Mouse (Mus musculus) forebrain, embryonic 16.5 days (tissue): Measurements from ENCODE around the gene Tenm3. TPM values are rescaled to one million over a fixed set of nuclear protein-coding genes. Genes with fewer than 3 reads are reported as not detected.

Experiments used
- ATAC-seq: fragments of 200-750 bp; cut with Nextera tagmentation; 2 replicates; pipeline ENCODE4 v1.8.0; 2017; ENCODE audit warnings: mild to moderate bottlenecking, moderate library complexity
- H3K27ac ChIP-seq: fragments of 300-500 bp; sonication (generic); 2 replicates; pipeline ENCODE4 v1.5.1; 2014; ENCODE audit warnings: low read length, control low read depth
- H3K27me3 ChIP-seq: fragments of 300-500 bp; sonication (generic); replicated peaks from 2 replicates; pipeline ENCODE4 v1.6.1; 2014; ENCODE audit warnings: low read length; ENCODE audit not compliant: control insufficient read depth, insufficient read depth
- H3K36me3 ChIP-seq: fragments of 300-500 bp; sonication (generic); 2 replicates; pipeline ENCODE4 v1.6.1; 2014; ENCODE audit not compliant: control insufficient read depth, insufficient read depth
- H3K4me1 ChIP-seq: fragments of 300-500 bp; sonication (generic); replicated peaks from 2 replicates; pipeline ENCODE4 v1.6.1; 2014; ENCODE audit warnings: low read length; ENCODE audit not compliant: control insufficient read depth, insufficient read depth
- H3K4me2 ChIP-seq: fragments of 300-500 bp; sonication (generic); 2 replicates; pipeline ENCODE4 v1.6.1; 2014; ENCODE audit warnings: mild to moderate bottlenecking, low read length, control low read depth
- H3K4me3 ChIP-seq: fragments of 300-500 bp; sonication (generic); replicated peaks from 2 replicates; pipeline ENCODE4 v1.5.1; 2014; ENCODE audit warnings: mild to moderate bottlenecking, low read length, control low read depth
- H3K9ac ChIP-seq: fragments of 300-500 bp; sonication (generic); replicated peaks from 2 replicates; pipeline ENCODE4 v1.6.1; 2014; ENCODE audit warnings: low read depth, low read length, control low read depth
- H3K9me3 ChIP-seq: fragments of 300-500 bp; sonication (generic); 2 replicates; pipeline ENCODE4 v1.6.1; 2016; ENCODE audit warnings: low read length; ENCODE audit not compliant: control insufficient read depth
- WGBS: fragments of 180-500 bp; shearing (Covaris S2); extraction: QIAGEN DNeasy Blood & Tissue Kit; methylation state at CpG from one replicate; pipeline ENCODE4 v1.1.7; 2014; 5-methylcytosine and 5-hydroxymethylcytosine counted together
- polyA plus RNA-seq: library from polyadenylated mRNA; unstranded; fragments of >200 nt; fragmentation: Nextera tagmentation; extraction: Ambion mirVana; gene quantifications from 2 replicates; pipeline ENCODE4 v1.2.1, GENCODE M21; 2015

Gene Tenm3
- polyA plus RNA-seq, 1 experiment from 2014 or later = 24.8 TPM

DNA sequence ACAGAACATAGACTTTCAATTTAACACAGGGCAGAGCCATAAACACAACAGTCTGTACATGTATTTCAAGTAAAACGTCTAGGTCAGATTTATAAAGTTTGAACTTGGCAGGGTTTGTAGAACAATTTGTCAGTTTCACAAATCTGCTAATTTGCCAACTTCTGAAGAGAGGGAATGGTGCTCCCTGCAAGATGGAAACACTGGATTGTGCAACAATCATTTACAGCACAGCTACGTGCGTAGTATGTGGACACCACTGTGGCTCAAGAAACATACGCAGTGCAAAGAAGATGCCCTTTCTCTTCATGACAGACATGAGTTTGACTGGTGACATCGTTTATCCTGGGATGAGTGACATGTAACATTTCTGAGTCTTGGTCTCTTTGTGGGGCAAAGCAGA, 24.4 kb downstream of the Tenm3 start:
- Histone ChIP-seq H3K4me1 (peaks cover 5% of the 10 kb centered on the region; the same call in 1 of the 2 replicates), H3K27me3 (no peaks in the 10 kb centered on the region), H3K27ac (no peak overlapping the region), H3K36me3 (no peaks in the 10 kb centered on the region), H3K9me3 (no peaks in the 10 kb centered on the region), H3K4me3 (no peak overlapping the region), H3K9ac (no peak overlapping the region), H3K4me2 (no peak overlapping the region)
- 66% methylated on average over 5 of the region's 5 CpGs for WGBS
- no peak for ATAC-seq

DNA sequence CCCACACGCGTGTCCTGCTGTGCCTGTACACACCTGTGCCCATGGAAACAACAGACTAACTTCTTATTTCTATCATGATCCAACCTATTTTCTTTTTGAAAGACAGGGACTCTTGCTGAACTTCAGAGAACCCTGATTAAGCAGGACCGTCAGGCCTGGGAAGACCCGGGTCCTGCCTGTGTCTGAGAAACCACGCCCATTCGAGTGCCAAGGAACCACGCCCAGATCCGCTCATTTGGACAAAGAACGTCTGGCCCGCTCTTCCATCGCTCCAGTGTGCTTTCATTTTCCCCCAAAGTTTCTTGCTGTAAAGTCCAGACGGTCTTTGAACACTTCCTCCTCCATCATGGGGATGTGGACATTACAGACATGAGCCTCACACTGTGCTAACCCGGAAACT, 26.8 kb downstream of the Tenm3 start:
- Histone ChIP-seq H3K27ac (no peak overlapping the region), H3K27me3 (no peaks in the 10 kb centered on the region), H3K4me1 (peaks cover 5% of the 10 kb centered on the region; the same call in 1 of the 2 replicates), H3K36me3 (no peaks in the 10 kb centered on the region), H3K9me3 (no peaks in the 10 kb centered on the region), H3K4me3 (no peak overlapping the region), H3K4me2 (peak overlapping the region; percentile 19), H3K9ac (no peak overlapping the region)
- no peak for ATAC-seq
- WGBS = 66% methylated on average over 13 of the region's 13 CpGs

DNA sequence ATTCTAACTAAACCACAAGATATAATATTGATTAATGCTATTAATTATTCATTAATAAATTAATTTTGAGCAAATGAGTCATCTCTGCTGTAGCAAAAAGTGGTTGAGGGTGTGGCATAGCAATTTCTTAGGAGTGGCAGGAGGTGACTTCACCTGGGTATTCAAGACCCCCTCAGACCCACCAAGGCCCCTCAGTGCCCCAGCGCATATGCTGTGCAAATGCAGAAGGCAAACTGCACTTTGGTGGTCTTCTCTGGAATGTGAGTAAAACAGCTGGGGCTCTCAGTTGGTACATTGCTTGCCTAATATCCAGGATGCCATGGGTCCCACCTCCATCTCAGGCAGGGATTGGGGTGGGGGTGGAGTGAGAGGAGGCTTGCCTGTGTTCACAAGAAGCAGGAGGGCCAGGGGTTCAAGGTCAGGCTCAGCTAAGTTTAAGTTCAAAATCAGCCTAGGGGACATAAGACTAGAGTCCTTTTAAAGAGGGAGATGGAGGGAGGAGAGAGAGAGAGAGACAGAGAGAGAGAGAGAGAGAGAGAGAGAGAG, 31.5 kb downstream of the Tenm3 start:
- no peak overlapping the region for H3K4me2 ChIP-seq
- no peaks in the 10 kb centered on the region for H3K36me3 ChIP-seq
- peaks cover 7% of the 10 kb centered on the region; the same call in 1 of the 2 replicates for H3K4me1 ChIP-seq
- no peak for ATAC-seq
- no peak overlapping the region for H3K4me3 ChIP-seq
- H3K27ac ChIP-seq = no peak overlapping the region
- H3K27me3 ChIP-seq = no peaks in the 10 kb centered on the region
- WGBS = 85% methylated on average over 1 of the region's 1 CpGs
- H3K9ac ChIP-seq = no peak overlapping the region
- no peaks in the 10 kb centered on the region for H3K9me3 ChIP-seq

DNA sequence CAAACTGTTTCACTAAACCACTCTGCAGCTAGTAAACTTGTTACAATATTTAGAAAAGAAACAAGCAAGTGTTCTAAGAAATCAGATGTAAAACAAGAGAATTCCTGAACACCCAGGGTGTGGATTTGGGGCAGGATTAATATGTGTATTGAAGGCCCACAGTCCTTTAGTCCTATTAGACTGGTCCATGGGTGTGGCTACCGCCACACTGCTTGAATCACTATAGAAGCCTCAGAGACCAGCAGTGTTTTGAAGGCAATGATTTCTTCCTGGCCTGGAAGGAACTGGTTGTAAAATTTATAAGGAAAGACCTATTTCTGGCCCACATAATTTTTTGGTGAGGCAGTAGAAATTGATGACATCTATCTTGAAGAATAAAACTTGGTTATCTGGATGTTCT, 33.1 kb downstream of the Tenm3 start:
- no peaks in the 10 kb centered on the region for H3K36me3 ChIP-seq
- H3K4me3 ChIP-seq = no peak overlapping the region
- no peak overlapping the region for H3K9ac ChIP-seq
- H3K27me3 ChIP-seq = no peaks in the 10 kb centered on the region
- 69% methylated on average over 1 of the region's 1 CpGs for WGBS
- H3K4me2 ChIP-seq = no peak overlapping the region
- H3K9me3 ChIP-seq = no peaks in the 10 kb centered on the region
- H3K4me1 ChIP-seq = 0 out of 2 replicates have a peak, but pooled peaks cover 2% of the 10 kb centered on the region
- no peak overlapping the region for H3K27ac ChIP-seq
- no peak for ATAC-seq

DNA sequence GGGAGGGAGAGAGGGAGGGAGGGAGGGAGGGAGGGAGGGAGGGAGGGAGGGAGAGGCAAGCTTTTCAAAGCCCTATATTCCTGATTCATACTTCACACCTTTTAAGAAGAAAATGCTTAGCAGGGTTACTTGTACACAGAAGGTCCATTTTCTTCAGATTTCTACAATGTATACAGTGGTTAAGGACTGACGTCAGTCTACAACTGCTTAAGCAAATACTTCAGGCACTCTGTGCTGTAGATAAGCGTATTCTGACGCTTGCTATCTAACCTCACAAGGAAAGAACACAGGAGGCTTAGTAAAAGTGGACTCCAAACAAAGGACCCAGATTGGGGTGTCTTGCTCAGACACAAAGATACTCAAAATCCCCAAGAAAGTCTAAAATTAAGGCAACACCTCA, 34.6 kb downstream of the Tenm3 start:
- H3K4me1 ChIP-seq = 0 out of 2 replicates have a peak, but pooled peaks cover 2% of the 10 kb centered on the region
- 31% methylated on average over 3 of the region's 3 CpGs for WGBS
- no peak overlapping the region for H3K4me3 ChIP-seq
- no peak overlapping the region for H3K4me2 ChIP-seq
- ATAC-seq = no peak
- H3K9me3 ChIP-seq = no peaks in the 10 kb centered on the region
- H3K27ac ChIP-seq = no peak overlapping the region
- no peak overlapping the region for H3K9ac ChIP-seq
- no peaks in the 10 kb centered on the region for H3K36me3 ChIP-seq
- H3K27me3 ChIP-seq = no peaks in the 10 kb centered on the region

- Histone ChIP-seq H3K4me2 (no peak overlapping the region), H3K9me3 (no peaks in the 10 kb centered on the region), H3K36me3 (no peaks in the 10 kb centered on the region), H3K27ac (no peak overlapping the region), H3K9ac (no peak overlapping the region), H3K4me1 (no peaks in the 10 kb centered on the region), H3K4me3 (no peak overlapping the region), H3K27me3 (no peaks in the 10 kb centered on the region; the same call in 1 of the 2 replicates)
- 83% methylated on average over 8 of the region's 8 CpGs for WGBS
- no peak for ATAC-seq
These were observed 40.7 kb downstream of the Tenm3 start for GRCm38 (mm10) chr8:48803070-48803469.

- H3K4me2 ChIP-seq = no peak overlapping the region
- no peak overlapping the region for H3K9ac ChIP-seq
- H3K27ac ChIP-seq = no peak overlapping the region
- no peaks in the 10 kb centered on the region for H3K9me3 ChIP-seq
- H3K27me3 ChIP-seq = no peaks in the 10 kb centered on the region; the same call in 1 of the 2 replicates
- no peak for ATAC-seq
- no peaks in the 10 kb centered on the region for H3K36me3 ChIP-seq
- H3K4me1 ChIP-seq = no peaks in the 10 kb centered on the region
- WGBS = 78% methylated on average over 8 of the region's 8 CpGs
- H3K4me3 ChIP-seq = no peak overlapping the region
These were observed 41.5 kb downstream of the Tenm3 start for GRCm38 (mm10) chr8:48802231-48802630.

- no peaks in the 10 kb centered on the region for H3K36me3 ChIP-seq
- H3K4me2 ChIP-seq = no peak overlapping the region
- H3K4me1 ChIP-seq = 0 out of 2 replicates have a peak, but pooled peaks cover 7% of the 10 kb centered on the region
- no peak overlapping the region for H3K9ac ChIP-seq
- H3K27me3 ChIP-seq = no peaks in the 10 kb centered on the region; the same call in 1 of the 2 replicates
- H3K4me3 ChIP-seq = no peak overlapping the region
- no peak overlapping the region for H3K27ac ChIP-seq
- no peaks in the 10 kb centered on the region for H3K9me3 ChIP-seq
- peak; percentile 49; the same call in 1 of the 2 replicates for ATAC-seq
- WGBS = 31% methylated on average over 5 of the region's 5 CpGs
These were observed 45.8 kb downstream of the Tenm3 start for GRCm38 (mm10) chr8:48797955-48798359.

DNA sequence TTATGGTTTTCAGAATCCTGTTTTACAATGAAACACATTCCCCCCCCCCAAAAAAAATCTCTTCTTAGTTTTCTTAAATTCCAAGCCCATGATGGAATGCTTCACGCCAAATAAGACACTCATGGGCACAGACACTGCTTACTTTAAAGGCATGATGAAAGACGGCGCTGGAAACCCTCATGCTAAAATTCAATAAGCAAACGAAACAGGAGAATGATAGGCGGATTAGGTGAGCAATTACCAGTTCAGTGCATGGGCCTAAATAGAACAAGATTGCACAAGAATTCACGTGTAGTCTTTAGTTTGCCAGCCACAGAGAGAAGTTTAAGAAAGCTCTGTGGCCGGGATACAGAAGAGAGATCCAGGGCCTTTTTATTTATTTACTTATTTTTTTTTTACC, 49.5 kb downstream of the Tenm3 start:
- H3K4me2 ChIP-seq = no peak overlapping the region
- H3K4me3 ChIP-seq = no peak overlapping the region
- no peaks in the 10 kb centered on the region for H3K9me3 ChIP-seq
- H3K9ac ChIP-seq = no peak overlapping the region
- H3K27me3 ChIP-seq = no peaks in the 10 kb centered on the region
- no peak overlapping the region for H3K27ac ChIP-seq
- no peaks in the 10 kb centered on the region for H3K36me3 ChIP-seq
- ATAC-seq = no peak
- WGBS = 16% methylated on average over 7 of the region's 7 CpGs
- H3K4me1 ChIP-seq = 0 out of 2 replicates have a peak, but pooled peaks cover 9% of the 10 kb centered on the region

DNA sequence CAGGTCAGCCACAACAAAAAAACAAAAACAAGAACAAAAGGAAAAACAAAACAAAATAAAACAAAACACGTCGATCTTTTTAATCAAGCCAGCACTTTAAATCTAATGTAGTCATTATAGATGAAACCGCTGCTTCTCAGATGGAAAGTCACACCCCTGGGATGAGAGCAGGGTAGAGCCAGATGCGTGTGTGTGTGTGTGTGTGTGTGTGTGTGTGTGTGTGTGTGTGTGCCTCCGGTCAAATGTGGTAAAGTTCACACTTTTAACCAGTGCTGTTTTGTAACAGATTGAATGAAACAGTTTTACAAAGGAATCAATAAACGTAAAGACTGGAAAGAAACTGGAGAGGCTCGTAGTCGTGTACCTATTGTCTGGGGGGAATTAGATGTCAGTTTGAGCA, 50.0 kb downstream of the Tenm3 start:
- no peak for ATAC-seq
- Histone ChIP-seq H3K9ac (no peak overlapping the region), H3K36me3 (no peaks in the 10 kb centered on the region), H3K27ac (no peak overlapping the region), H3K27me3 (no peaks in the 10 kb centered on the region), H3K4me2 (no peak overlapping the region), H3K4me3 (no peak overlapping the region), H3K9me3 (no peaks in the 10 kb centered on the region), H3K4me1 (0 out of 2 replicates have a peak, but pooled peaks cover 9% of the 10 kb centered on the region)
- 13% methylated on average over 8 of the region's 8 CpGs for WGBS
